Mouse (Mus musculus) lung, adult 2 months (tissue): Measurements from ENCODE around the gene Cep55.

Experiments
- CTCF ChIP-seq: fragments of 200-500 bp; IDR thresholded peaks from 2 replicates; pipeline ENCODE4 v1.5.1; 2011; ENCODE audit warnings: mild to moderate bottlenecking, low read length, control low read depth; ENCODE audit not compliant: insufficient read depth
- POLR2A ChIP-seq: fragments of 200-500 bp; IDR thresholded peaks from 2 replicates; pipeline ENCODE4 v1.6.1; 2011; ENCODE audit warnings: low read depth, mild to moderate bottlenecking, control low read depth, low read length, borderline replicate concordance; ENCODE audit errors: extremely low read depth

DNA sequence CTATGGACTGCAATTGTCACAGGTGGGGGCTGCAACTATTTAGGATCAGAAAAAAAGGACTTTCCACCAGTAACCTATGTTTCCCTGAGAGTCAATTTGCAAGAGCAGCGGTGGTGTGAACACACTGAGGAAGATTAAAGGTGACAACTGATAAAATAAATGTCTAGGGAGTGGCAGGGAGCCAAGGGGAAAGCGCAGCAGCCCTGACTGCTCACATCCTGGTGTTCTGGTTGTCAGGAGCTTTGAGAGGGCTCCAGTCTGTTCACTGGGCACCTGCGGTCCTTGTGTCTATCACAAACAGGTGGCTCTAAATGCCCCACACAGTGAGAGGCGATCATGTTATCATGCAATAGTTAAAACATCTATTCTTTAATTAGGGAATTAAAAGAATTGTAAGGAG lies 57.8 kb downstream of the Cep55 start:
- no peak for TF ChIP-seq CTCF
- TF ChIP-seq POLR2A: no peak
